Mouse (Mus musculus) ES-CJ7 (cell line): Measurements from ENCODE around the gene Alox5.

Experiments
- DNase-seq: peaks from one replicate; pipeline ENCODE4 v3.0.0; 2011; ENCODE audit warnings: low read depth, low spot score

Alox5 gene

GRCm38 (mm10) chr6:116386045-116386415 lies 74.9 kb downstream of the Alox5 start:
- peak; percentile 45 for DNase-seq

- no peak for DNase-seq
These were observed 75.6 kb downstream of the Alox5 start for GRCm38 (mm10) chr6:116385194-116386044.

GRCm38 (mm10) chr6:116383582-116383981 lies 77.4 kb downstream of the Alox5 start:
- DNase-seq = no peak

GRCm38 (mm10) chr6:116381605-116382004 lies 79.4 kb downstream of the Alox5 start:
- no peak for DNase-seq

GRCm38 (mm10) chr6:116380157-116380556 lies 80.8 kb downstream of the Alox5 start:
- DNase-seq = no peak

- no peak for DNase-seq
These were observed 82.1 kb downstream of the Alox5 start for GRCm38 (mm10) chr6:116378892-116379291.

- DNase-seq = no peak
These were observed 86.4 kb downstream of the Alox5 start for GRCm38 (mm10) chr6:116374618-116375017.

- DNase-seq = no peak
These were observed 86.8 kb downstream of the Alox5 start for GRCm38 (mm10) chr6:116374136-116374535.

GRCm38 (mm10) chr6:116371500-116371899 lies 89.5 kb downstream of the Alox5 start:
- DNase-seq = no peak

GRCm38 (mm10) chr6:116370216-116370976 lies 90.6 kb downstream of the Alox5 start:
- no peak for DNase-seq

- DNase-seq = no peak
These were observed 91.2 kb downstream of the Alox5 start for GRCm38 (mm10) chr6:116369811-116370210.

GRCm38 (mm10) chr6:116367971-116368370 lies 93.0 kb downstream of the Alox5 start:
- no peak for DNase-seq

GRCm38 (mm10) chr6:116361993-116362392 lies 99.0 kb downstream of the Alox5 start:
- no peak for DNase-seq

GRCm38 (mm10) chr6:116361463-116361862 lies 99.5 kb downstream of the Alox5 start:
- no peak for DNase-seq
